Mouse (Mus musculus): ENCODE results near the gene Uba7. TPM values are rescaled to one million over a fixed set of nuclear protein-coding genes. Genes with fewer than 3 reads are reported as not detected.
A peak's percentile ranks its signal among the peaks of the same experiment; 100 is the strongest.

The Uba7 gene
- total and polyA plus RNA-seq, 2 experiments from 2014 or later = 6.2 to 12.8 TPM

DNA sequence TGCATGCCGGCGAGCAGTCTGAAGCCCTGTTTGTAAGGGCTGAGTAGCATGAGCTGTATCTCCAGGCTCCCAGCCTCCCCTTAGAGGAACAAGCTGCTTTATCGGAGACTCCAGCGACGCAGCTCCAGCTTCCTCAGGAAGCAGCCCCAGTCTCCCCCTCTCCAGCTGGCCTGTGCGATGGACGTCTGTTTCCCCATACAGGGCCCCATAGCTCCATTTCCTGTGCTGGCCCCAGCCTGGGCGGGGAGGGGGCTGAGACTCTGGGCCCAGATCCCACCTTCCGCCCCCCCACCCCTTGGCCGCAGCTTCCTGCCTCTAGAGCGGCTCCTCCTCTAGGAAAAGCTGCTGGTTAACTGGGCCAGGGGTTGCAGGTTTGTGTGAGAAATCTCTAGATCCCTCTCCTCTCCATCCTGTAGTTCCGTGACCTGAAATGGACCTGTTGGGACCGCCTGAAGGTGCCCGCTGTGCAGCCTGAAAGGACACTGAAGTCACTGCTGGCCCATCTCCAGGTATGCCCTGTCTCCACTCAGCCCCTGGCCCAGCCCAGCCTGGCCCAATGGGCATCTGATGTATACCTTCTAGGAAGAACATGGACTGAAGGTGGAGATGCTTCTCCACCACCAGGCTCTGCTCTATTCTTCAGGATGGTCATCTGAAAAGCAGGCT, 7.5 kb downstream of the Uba7 start, which contains the start of gene Gm20661:
Gm20661 (plus strand) TSS at position 378 of the 666 bp plus-strand sequence.
- peaks cover 10% of the 10 kb centered on the region; the same call in 1 of the 2 replicates for H3K4me1 ChIP-seq (ENCODE audit: insufficient read depth, low read length)
- H3K27ac ChIP-seq = peak within 1 kb of the TSS; percentile 79
- ATAC-seq (peak; percentile 43; the same call in 1 of the 2 replicates), DNase-seq (ENCODE audit: low spot score) (peak; percentile 60)
- no peaks in the 10 kb centered on the region for H3K36me3 ChIP-seq (ENCODE audit: insufficient read depth, low read length)
- no peak for TF ChIP-seq CTCF (IDR thresholded peaks at IDR 0.05; ENCODE audit: low read depth)
- 39% methylated on average over 14 of the region's 14 CpGs for WGBS
- H3K27me3 ChIP-seq (ENCODE audit: insufficient read depth, low read length) = no peaks in the 10 kb centered on the region
- peak within 1 kb of the TSS; percentile 85; the same call in 1 of the 2 replicates for H3K4me2 ChIP-seq (ENCODE audit: low read depth, low read length)
- H3K4me3 ChIP-seq (ENCODE audit: low read length) = no peak within 1 kb of the TSS
- no peaks in the 10 kb centered on the region for H3K9me3 ChIP-seq (ENCODE audit: low read length)
- peak within 1 kb of the TSS; percentile 37; the same call in 1 of the 2 replicates for H3K9ac ChIP-seq (replicated peaks; ENCODE audit: low read length)

DNA sequence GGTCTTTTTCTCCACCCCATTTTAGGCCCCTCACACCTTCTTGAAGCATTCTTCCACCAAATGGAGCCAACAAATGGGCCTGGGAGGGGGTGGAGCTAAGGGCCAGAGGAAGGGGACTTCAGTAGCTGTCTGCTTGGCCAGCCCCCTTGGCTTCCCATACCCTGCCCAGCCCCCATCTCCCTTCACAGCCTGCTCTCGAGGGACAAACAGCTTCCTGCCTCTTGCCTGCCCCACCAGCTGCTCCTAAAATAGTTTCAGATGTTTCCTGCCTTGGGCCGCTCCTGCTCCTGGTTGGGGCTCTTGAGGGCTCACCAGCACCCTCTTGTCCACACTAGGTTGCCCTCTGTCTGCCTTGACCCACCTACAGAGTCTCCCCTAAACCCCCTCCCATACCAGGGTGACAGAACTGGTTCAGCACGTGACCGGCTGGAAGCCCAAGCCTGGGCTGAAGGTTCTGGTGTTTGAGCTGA, 8.2 kb downstream of the Uba7 start:
- H3K4me2 ChIP-seq (ENCODE audit: low read depth, low read length) = peak overlapping the region; percentile 85; the same call in 1 of the 2 replicates
- no peaks in the 10 kb centered on the region for H3K27me3 ChIP-seq (ENCODE audit: insufficient read depth, low read length)
- DNase-seq (ENCODE audit: low spot score) (peak; percentile 51), ATAC-seq (no peak)
- no peak overlapping the region for H3K9ac ChIP-seq (replicated peaks; ENCODE audit: low read length)
- peaks cover 10% of the 10 kb centered on the region; the same call in 1 of the 2 replicates for H3K4me1 ChIP-seq (ENCODE audit: insufficient read depth, low read length)
- no peak overlapping the region for H3K4me3 ChIP-seq (ENCODE audit: low read length)
- no peaks in the 10 kb centered on the region for H3K36me3 ChIP-seq (ENCODE audit: insufficient read depth, low read length)
- H3K27ac ChIP-seq = peak overlapping the region; percentile 79
- no peaks in the 10 kb centered on the region for H3K9me3 ChIP-seq (ENCODE audit: low read length)
- WGBS = 44% methylated on average over 4 of the region's 4 CpGs
- no peak for TF ChIP-seq CTCF (IDR thresholded peaks at IDR 0.05; ENCODE audit: low read depth)

DNA sequence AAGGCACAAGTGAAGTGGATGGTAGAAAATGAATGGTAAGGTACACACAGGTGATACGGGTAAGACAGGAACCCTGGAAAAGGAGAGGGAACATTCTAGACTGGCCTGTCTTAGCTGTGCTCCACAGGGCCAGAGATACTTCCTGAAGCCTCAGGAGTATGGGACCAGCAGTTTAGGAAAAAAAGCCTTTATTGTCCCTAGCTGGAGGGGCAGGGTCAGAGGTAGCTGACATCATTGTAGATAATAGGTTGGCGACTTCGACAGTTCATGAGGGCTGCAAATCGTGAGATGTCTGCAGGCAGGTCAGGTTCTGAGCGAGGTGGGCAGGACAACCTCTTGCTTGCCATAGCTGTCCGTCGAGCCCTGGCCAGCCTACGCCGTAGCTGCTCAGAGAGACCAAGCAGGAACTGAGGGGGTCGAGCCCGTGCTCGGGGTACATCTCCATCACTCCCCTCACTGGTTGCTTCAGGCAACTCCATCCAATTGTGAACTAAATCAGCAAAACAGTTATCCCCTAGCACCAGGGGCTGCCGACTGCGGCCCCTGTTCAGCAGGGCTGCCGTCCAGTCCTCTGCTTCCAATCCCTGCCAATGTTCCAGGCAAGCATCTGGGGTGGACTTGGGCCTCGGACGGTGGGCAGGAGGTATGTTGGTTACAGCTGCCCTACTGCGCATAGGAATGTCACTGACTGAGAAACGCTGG, 8.9 kb downstream of the Uba7 start:
- Histone ChIP-seq H3K4me2 (ENCODE audit: low read depth, low read length) (peak overlapping the region; percentile 85), H3K27ac (peak overlapping the region; percentile 79), H3K4me1 (ENCODE audit: insufficient read depth, low read length) (peaks cover 10% of the 10 kb centered on the region; the same call in 1 of the 2 replicates), H3K4me3 (ENCODE audit: low read length) (peak overlapping the region; percentile 64), H3K36me3 (ENCODE audit: insufficient read depth, low read length) (no peaks in the 10 kb centered on the region), H3K9ac (replicated peaks; ENCODE audit: low read length) (no peak overlapping the region), H3K27me3 (ENCODE audit: insufficient read depth, low read length) (no peaks in the 10 kb centered on the region), H3K9me3 (ENCODE audit: low read length) (no peaks in the 10 kb centered on the region)
- TF ChIP-seq CTCF (IDR thresholded peaks at IDR 0.05; ENCODE audit: low read depth) = no peak
- no peak for ATAC-seq
- WGBS = 71% methylated on average over 19 of the region's 19 CpGs
- no peak for DNase-seq (ENCODE audit: low spot score)

DNA sequence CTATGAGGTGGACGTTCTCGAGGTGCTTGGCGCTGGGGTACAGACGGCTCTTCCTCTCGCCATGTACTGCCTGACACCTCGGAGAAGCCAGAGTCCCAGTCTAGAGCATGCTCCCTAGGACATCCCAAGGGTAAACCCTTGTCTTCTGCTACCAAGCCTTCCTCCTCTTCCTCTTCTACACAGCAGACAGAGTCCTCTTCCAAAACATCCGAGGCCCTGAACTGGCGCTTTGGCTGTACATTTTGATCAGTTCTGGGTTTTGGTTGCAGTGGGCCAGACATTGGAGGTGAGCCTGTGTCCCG, 9.4 kb downstream of the Uba7 start:
- Histone ChIP-seq H3K4me1 (ENCODE audit: insufficient read depth, low read length) (peaks cover 10% of the 10 kb centered on the region; the same call in 1 of the 2 replicates), H3K9ac (replicated peaks; ENCODE audit: low read length) (peak overlapping the region; percentile 56; the same call in 1 of the 2 replicates), H3K4me3 (ENCODE audit: low read length) (peak overlapping the region; percentile 64), H3K4me2 (ENCODE audit: low read depth, low read length) (peak overlapping the region; percentile 85), H3K36me3 (ENCODE audit: insufficient read depth, low read length) (no peaks in the 10 kb centered on the region), H3K27me3 (ENCODE audit: insufficient read depth, low read length) (no peaks in the 10 kb centered on the region), H3K27ac (peak overlapping the region; percentile 79; the same call in 1 of the 2 replicates), H3K9me3 (ENCODE audit: low read length) (no peaks in the 10 kb centered on the region)
- no peak for DNase-seq (ENCODE audit: low spot score)
- TF ChIP-seq CTCF (IDR thresholded peaks at IDR 0.05; ENCODE audit: low read depth) = no peak
- 70% methylated on average over 9 of the region's 9 CpGs for WGBS
- no peak for ATAC-seq

DNA sequence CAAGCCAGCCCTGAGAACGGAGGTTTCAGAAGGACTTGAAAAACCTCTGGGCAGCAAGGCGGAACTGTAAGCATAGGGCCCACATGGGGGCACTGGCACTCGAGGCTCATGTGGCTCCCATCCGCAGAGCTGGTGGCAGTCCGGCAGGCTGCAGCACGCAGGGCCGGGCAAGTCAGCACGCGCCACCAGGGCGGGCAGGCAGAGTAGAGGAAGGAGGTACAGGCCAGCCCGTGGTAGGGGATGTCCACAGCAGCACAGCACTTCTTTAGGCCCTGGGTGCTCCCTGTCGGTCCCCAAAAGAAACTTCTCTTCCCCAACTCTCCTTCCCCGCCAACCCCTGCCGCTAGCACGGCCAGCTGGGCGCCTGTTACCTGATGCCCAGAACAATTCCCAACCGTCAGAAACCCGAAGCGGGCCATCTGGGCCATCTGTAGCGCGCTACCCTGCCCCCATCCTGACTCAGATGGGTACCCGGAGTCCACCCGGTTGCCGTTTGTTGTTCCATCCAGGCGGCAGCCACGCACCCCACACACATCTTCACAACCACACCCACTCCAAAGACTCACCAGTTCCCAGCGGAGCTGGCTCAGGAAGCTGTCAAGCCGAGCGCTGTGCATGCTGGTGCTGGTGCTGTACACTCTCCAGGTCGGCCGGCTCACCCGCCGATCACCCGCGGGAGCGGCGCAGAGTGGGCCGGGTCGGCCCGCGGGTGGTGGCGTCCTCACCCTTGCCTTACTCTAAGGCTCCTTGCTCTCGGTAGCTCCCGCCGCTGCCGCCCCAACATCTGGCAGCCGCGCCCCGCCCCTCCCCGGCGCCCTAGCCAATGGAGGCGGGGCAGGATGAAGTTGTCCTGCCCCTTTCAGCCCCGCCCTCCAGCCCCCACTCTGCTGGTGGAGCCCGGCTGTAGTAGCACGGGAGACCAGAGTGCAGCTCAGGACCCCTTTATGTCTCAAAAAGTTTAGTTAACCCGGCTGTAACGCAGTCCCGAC, 10.1 kb downstream of the Uba7 start, which contains the start of gene Inka1:
Inka1 (minus strand) TSS at position 749 of the 989 bp plus-strand sequence.
- TF ChIP-seq CTCF (IDR thresholded peaks at IDR 0.05; ENCODE audit: low read depth) = peak; percentile 48
- Histone ChIP-seq H3K4me1 (ENCODE audit: insufficient read depth, low read length) (peaks cover 10% of the 10 kb centered on the region; the same call in 1 of the 2 replicates), H3K9ac (replicated peaks; ENCODE audit: low read length) (peak within 1 kb of the TSS; percentile 56), H3K9me3 (ENCODE audit: low read length) (no peaks in the 10 kb centered on the region), H3K27me3 (ENCODE audit: insufficient read depth, low read length) (no peaks in the 10 kb centered on the region), H3K36me3 (ENCODE audit: insufficient read depth, low read length) (no peaks in the 10 kb centered on the region), H3K27ac (peak within 1 kb of the TSS; percentile 79; the same call in 1 of the 2 replicates), H3K4me2 (ENCODE audit: low read depth, low read length) (peak within 1 kb of the TSS; percentile 85), H3K4me3 (ENCODE audit: low read length) (peak within 1 kb of the TSS; percentile 64)
- peak; percentile 75 for DNase-seq (ENCODE audit: low spot score)
- peak; percentile 46 for ATAC-seq
- under 1% methylated on average over 57 of the region's 58 CpGs for WGBS

DNA sequence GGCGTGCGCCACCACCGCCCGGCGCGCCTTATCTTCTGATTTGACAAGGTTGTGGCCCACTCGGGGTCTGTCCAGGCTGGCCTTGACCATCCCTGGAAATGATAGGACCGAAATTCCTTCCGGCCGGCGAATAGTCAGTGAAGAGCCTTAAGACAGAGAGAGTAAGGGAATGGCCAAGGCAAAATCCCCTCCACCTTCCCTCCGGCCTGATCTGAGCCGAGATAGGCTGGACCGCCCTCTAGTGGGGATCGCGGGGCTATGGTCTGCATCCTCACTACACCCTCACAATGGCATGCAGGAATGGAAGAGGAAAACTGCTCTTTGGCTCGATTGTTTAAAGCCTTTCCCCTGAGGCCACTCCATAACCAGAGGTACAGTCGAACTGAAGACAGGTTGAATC, 11.1 kb downstream of the Uba7 start:
- Histone ChIP-seq H3K4me1 (ENCODE audit: insufficient read depth, low read length) (peaks cover 10% of the 10 kb centered on the region; the same call in 1 of the 2 replicates), H3K36me3 (ENCODE audit: insufficient read depth, low read length) (no peaks in the 10 kb centered on the region), H3K27ac (no peak overlapping the region), H3K9me3 (ENCODE audit: low read length) (no peaks in the 10 kb centered on the region), H3K27me3 (ENCODE audit: insufficient read depth, low read length) (no peaks in the 10 kb centered on the region), H3K9ac (replicated peaks; ENCODE audit: low read length) (no peak overlapping the region), H3K4me2 (ENCODE audit: low read depth, low read length) (peak overlapping the region; percentile 85), H3K4me3 (ENCODE audit: low read length) (peak overlapping the region; percentile 64; the same call in 1 of the 2 replicates)
- peak; percentile 95 for TF ChIP-seq CTCF (IDR thresholded peaks at IDR 0.05; ENCODE audit: low read depth)
- peak; percentile 72 for ATAC-seq
- DNase-seq (ENCODE audit: low spot score) = peak; percentile 91
- WGBS = 5% methylated on average over 18 of the region's 18 CpGs
